Mouse (Mus musculus): ENCODE results near the gene Ikbke. TPM values are rescaled to one million over a fixed set of nuclear protein-coding genes. Genes with fewer than 3 reads are reported as not detected.
"Not testable (repeated sequence)": the region's sequence is repeated elsewhere in the genome, so short reads cannot be mapped to it uniquely, and the experiment has no call there.

Gene Ikbke
- polyA plus RNA-seq (2016; fragmentation: Nextera tagmentation; extraction: Ambion mirVana) = 0.72 and 0.88 TPM in 2 replicates

DNA sequence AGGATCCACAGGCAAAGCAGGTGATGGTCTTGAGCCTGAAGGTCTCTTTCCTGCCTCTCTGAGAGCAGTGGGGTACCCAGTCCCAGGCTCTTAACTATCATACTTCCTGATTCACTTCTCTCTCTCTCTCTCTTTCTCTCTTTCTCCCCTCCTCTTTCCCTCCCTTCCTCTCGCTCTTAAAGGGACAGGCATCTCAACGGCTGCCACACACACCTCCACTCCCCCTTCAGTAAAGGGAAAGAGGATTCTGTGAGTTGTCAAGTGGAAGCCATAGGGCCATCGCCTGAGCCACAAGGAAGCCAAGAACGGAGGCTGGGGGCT lies at the start of gene Ikbke:
Ikbke (minus strand) TSS at position 151 of the 321 bp plus-strand sequence.
- H3K36me3 ChIP-seq (replicated peaks) = no peaks in the 10 kb centered on the region
- H3K4me2 ChIP-seq = no peak within 1 kb of the TSS
- H3K27me3 ChIP-seq = no peaks in the 10 kb centered on the region; the same call in 1 of the 2 replicates
- no peaks in the 10 kb centered on the region for H3K9me3 ChIP-seq
- no peak within 1 kb of the TSS for H3K9ac ChIP-seq
- 59% methylated on average over 4 of the region's 4 CpGs for WGBS
- no peak within 1 kb of the TSS for H3K4me3 ChIP-seq (replicated peaks)
- ATAC-seq (ENCODE audit: low FRiP score) = no peak
- H3K27ac ChIP-seq = no peak within 1 kb of the TSS
- no peaks in the 10 kb centered on the region; the same call in 1 of the 2 replicates for H3K4me1 ChIP-seq

GRCm38 (mm10) chr1:131329093-131329492 lies 49.7 kb upstream of the Ikbke start:
- not testable (repeated sequence) for H3K27me3 ChIP-seq; ATAC-seq (ENCODE audit: low FRiP score); H3K4me3 ChIP-seq (replicated peaks); H3K27ac ChIP-seq; H3K4me2 ChIP-seq; H3K4me1 ChIP-seq; H3K9me3 ChIP-seq; H3K9ac ChIP-seq
- H3K36me3 ChIP-seq (replicated peaks) = peaks cover 13% of the 10 kb centered on the region
- WGBS = 93% methylated on average over 1 of the region's 1 CpGs

- Histone ChIP-seq H3K4me3 (replicated peaks) (no peak overlapping the region), H3K4me1 (no peaks in the 10 kb centered on the region), H3K9me3 (no peaks in the 10 kb centered on the region), H3K27me3 (no peaks in the 10 kb centered on the region), H3K27ac (no peak overlapping the region), H3K36me3 (replicated peaks) (peaks cover 13% of the 10 kb centered on the region; the same call in 1 of the 2 replicates), H3K9ac (no peak overlapping the region), H3K4me2 (no peak overlapping the region)
- ATAC-seq (ENCODE audit: low FRiP score) = no peak
- 86% methylated on average over 1 of the region's 1 CpGs for WGBS
Observed at GRCm38 (mm10) chr1:131327167-131327566, 47.8 kb upstream of the Ikbke start.

- no peak for ATAC-seq (ENCODE audit: low FRiP score)
- 95% methylated on average over 3 of the region's 3 CpGs for WGBS
- Histone ChIP-seq H3K4me2 (no peak overlapping the region), H3K27ac (no peak overlapping the region), H3K27me3 (no peaks in the 10 kb centered on the region), H3K36me3 (replicated peaks) (0 out of 2 replicates have a peak, but pooled peaks cover 15% of the 10 kb centered on the region), H3K4me3 (replicated peaks) (no peak overlapping the region), H3K9ac (no peak overlapping the region), H3K9me3 (no peaks in the 10 kb centered on the region), H3K4me1 (no peaks in the 10 kb centered on the region)
Observed at GRCm38 (mm10) chr1:131324816-131325463, 45.5 kb upstream of the Ikbke start.

DNA sequence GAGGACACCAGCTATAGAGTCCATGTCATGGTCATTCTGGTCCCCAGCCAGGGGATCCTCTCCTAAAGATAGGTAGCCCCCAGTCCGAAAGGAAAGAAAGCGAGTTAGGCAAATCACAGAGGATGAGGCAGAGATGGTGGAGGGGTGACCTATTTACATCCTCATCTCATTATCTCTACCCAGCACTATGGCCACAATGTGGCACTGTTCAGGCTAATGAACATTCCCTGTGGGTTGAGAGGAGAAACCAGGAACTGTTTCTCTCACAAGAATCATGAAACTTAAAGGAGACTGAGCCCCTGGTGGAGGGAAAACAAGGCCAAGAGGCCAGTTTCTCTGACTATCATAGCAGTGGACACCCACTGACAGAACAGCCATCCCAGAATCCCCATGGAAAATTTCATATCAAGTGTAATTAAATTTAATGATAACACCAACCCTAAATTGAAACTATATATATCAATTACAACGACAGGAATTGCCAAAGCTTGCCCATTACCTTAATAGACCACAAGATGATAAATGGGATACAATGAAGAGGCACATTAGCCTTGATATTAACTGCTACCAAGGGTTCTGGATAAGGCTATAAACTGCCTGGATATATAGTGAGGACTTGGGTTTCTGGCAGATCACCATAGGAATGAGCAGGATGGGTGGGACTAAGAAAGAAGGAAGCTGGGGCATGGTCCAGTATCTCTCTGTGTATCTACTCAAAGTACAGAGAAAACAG lies 40.4 kb upstream of the Ikbke start:
- Histone ChIP-seq H3K9me3 (no peaks in the 10 kb centered on the region), H3K4me2 (no peak overlapping the region), H3K9ac (no peak overlapping the region), H3K4me3 (replicated peaks) (no peak overlapping the region), H3K4me1 (no peaks in the 10 kb centered on the region), H3K36me3 (replicated peaks) (peaks cover 38% of the 10 kb centered on the region), H3K27me3 (no peaks in the 10 kb centered on the region), H3K27ac (no peak overlapping the region)
- ATAC-seq (ENCODE audit: low FRiP score) = no peak
- WGBS = 92% methylated on average over 3 of the region's 3 CpGs

GRCm38 (mm10) chr1:131318397-131318796 lies 39.0 kb upstream of the Ikbke start:
- WGBS = 82% methylated on average over 2 of the region's 2 CpGs
- Histone ChIP-seq H3K9me3 (no peaks in the 10 kb centered on the region), H3K27ac (no peak overlapping the region), H3K9ac (no peak overlapping the region), H3K4me1 (no peaks in the 10 kb centered on the region), H3K4me3 (replicated peaks) (no peak overlapping the region), H3K4me2 (no peak overlapping the region), H3K27me3 (no peaks in the 10 kb centered on the region), H3K36me3 (replicated peaks) (peaks cover 42% of the 10 kb centered on the region)
- no peak for ATAC-seq (ENCODE audit: low FRiP score)

- Histone ChIP-seq H3K9me3 (no peaks in the 10 kb centered on the region), H3K4me3 (replicated peaks) (no peak overlapping the region), H3K27me3 (no peaks in the 10 kb centered on the region), H3K4me2 (no peak overlapping the region), H3K27ac (no peak overlapping the region), H3K9ac (no peak overlapping the region), H3K36me3 (replicated peaks) (peaks cover 42% of the 10 kb centered on the region), H3K4me1 (no peaks in the 10 kb centered on the region)
- WGBS = 97% methylated on average over 5 of the region's 5 CpGs
- no peak for ATAC-seq (ENCODE audit: low FRiP score)
Observed at GRCm38 (mm10) chr1:131317625-131318024, 38.2 kb upstream of the Ikbke start.

DNA sequence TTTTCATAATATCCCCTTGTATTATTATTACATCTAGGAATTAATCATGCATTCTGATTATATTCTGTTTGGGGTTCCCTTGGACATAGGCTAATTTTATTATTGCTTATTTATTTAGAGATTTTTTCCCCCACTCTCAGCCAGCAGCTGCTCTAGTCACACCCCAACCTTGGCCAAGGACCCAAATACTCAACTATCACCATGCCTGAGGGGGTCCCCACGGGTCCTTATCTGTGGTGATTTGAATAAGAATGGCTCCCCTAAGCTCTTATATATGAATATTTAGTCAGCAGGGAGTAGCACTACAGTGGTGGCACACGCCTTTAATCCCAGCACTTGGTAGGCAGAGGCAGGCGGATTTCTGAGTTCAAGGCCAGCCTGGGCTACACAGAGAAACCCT lies 31.9 kb upstream of the Ikbke start:
- Histone ChIP-seq H3K36me3 (replicated peaks) (peaks cover 51% of the 10 kb centered on the region), H3K4me3 (replicated peaks) (no peak overlapping the region), H3K27me3 (no peaks in the 10 kb centered on the region), H3K27ac (no peak overlapping the region), H3K4me1 (no peaks in the 10 kb centered on the region), H3K4me2 (no peak overlapping the region), H3K9ac (no peak overlapping the region), H3K9me3 (no peaks in the 10 kb centered on the region)
- no peak for ATAC-seq (ENCODE audit: low FRiP score)
- 87% methylated on average over 3 of the region's 3 CpGs for WGBS

GRCm38 (mm10) chr1:131310237-131310818 lies 30.9 kb upstream of the Ikbke start:
- no peaks in the 10 kb centered on the region for H3K4me1 ChIP-seq
- no peak overlapping the region for H3K9ac ChIP-seq
- peaks cover 45% of the 10 kb centered on the region for H3K36me3 ChIP-seq (replicated peaks)
- H3K4me3 ChIP-seq (replicated peaks) = no peak overlapping the region
- 92% methylated on average over 5 of the region's 5 CpGs for WGBS
- H3K4me2 ChIP-seq = no peak overlapping the region
- H3K27me3 ChIP-seq = no peaks in the 10 kb centered on the region
- ATAC-seq (ENCODE audit: low FRiP score) = no peak
- no peaks in the 10 kb centered on the region for H3K9me3 ChIP-seq
- H3K27ac ChIP-seq = no peak overlapping the region

DNA sequence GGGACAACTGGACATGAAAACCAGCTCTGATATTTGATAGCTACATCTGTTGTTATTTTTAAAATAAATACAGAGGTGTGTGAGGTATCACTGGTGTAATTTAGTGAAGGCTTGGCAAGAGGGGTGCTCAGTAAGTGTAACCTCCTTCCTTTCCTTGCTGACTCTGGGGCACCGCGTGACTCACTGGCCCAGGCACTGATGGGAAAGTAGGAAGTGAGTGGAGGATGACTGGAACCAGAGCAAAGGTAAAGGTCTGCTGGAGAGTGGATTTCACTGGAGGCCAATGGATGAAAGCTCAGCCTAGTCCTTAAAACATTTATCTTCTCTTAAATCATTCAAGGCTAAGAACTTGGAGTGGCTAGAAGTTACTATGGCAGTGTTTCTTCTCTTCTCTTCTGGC lies 21.3 kb upstream of the Ikbke start:
- no peak overlapping the region for H3K27ac ChIP-seq
- no peak overlapping the region for H3K4me3 ChIP-seq (replicated peaks)
- H3K9me3 ChIP-seq = no peaks in the 10 kb centered on the region
- no peak overlapping the region for H3K9ac ChIP-seq
- H3K27me3 ChIP-seq = no peaks in the 10 kb centered on the region
- H3K36me3 ChIP-seq (replicated peaks) = peaks cover 46% of the 10 kb centered on the region
- H3K4me2 ChIP-seq = no peak overlapping the region
- ATAC-seq (ENCODE audit: low FRiP score) = no peak
- WGBS = 95% methylated on average over 2 of the region's 2 CpGs
- no peaks in the 10 kb centered on the region for H3K4me1 ChIP-seq

GRCm38 (mm10) chr1:131299788-131300187 lies 20.4 kb upstream of the Ikbke start:
- H3K4me2 ChIP-seq = no peak overlapping the region
- peaks cover 52% of the 10 kb centered on the region for H3K36me3 ChIP-seq (replicated peaks)
- no peaks in the 10 kb centered on the region for H3K9me3 ChIP-seq
- WGBS = 93% methylated on average over 6 of the region's 6 CpGs
- peaks cover 3% of the 10 kb centered on the region; the same call in 1 of the 2 replicates for H3K4me1 ChIP-seq
- no peaks in the 10 kb centered on the region for H3K27me3 ChIP-seq
- no peak overlapping the region for H3K27ac ChIP-seq
- no peak for ATAC-seq (ENCODE audit: low FRiP score)
- no peak overlapping the region for H3K4me3 ChIP-seq (replicated peaks)
- H3K9ac ChIP-seq = no peak overlapping the region

DNA sequence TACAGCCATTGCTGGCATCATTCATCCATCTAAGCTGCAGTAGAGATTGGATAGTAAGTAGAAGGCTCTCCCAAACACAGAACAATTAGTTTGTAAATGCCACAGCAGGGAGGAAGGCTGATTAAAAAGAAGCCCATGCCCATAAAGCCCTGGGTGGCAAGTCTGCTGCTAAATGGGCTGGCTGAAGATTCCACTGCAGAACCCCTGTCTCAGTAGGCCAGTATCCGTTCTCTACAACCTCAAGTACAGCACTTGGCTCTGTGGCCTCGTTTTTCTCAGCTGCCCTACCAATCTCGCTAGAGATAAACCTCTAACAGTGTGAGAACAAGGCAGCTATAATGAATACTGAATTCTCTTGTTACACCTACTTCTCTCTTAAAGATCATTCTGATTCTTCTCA lies 19.8 kb upstream of the Ikbke start:
- no peak overlapping the region for H3K27ac ChIP-seq
- 49% methylated on average over 3 of the region's 3 CpGs for WGBS

More for the DNA sequence above, 19.8 kb upstream of the Ikbke start:
- Histone ChIP-seq H3K4me2 (no peak overlapping the region), H3K36me3 (replicated peaks) (peaks cover 54% of the 10 kb centered on the region), H3K4me3 (replicated peaks) (no peak overlapping the region), H3K27me3 (no peaks in the 10 kb centered on the region), H3K9ac (no peak overlapping the region), H3K9me3 (no peaks in the 10 kb centered on the region), H3K4me1 (peaks cover 3% of the 10 kb centered on the region; the same call in 1 of the 2 replicates)
- ATAC-seq (ENCODE audit: low FRiP score) = no peak

Measured in forebrain, embryonic 12.5 days (tissue).